Mouse (Mus musculus) naive thymus-derived CD4-positive, alpha-beta T cell, adult 5 months (primary cell): Measurements from ENCODE around the gene Hoxb5. TPM values are rescaled to one million over a fixed set of nuclear protein-coding genes. Genes with fewer than 3 reads are reported as not detected.

Source experiments
- polyA plus RNA-seq: library from polyadenylated mRNA; unstranded; fragments of 100-300 nt; shearing (Covaris generic); gene quantifications from one replicate; pipeline ENCODE4 v1.2.1, GENCODE M21; 2017

Hoxb5 gene
- polyA plus RNA-seq: not detected

DNA sequence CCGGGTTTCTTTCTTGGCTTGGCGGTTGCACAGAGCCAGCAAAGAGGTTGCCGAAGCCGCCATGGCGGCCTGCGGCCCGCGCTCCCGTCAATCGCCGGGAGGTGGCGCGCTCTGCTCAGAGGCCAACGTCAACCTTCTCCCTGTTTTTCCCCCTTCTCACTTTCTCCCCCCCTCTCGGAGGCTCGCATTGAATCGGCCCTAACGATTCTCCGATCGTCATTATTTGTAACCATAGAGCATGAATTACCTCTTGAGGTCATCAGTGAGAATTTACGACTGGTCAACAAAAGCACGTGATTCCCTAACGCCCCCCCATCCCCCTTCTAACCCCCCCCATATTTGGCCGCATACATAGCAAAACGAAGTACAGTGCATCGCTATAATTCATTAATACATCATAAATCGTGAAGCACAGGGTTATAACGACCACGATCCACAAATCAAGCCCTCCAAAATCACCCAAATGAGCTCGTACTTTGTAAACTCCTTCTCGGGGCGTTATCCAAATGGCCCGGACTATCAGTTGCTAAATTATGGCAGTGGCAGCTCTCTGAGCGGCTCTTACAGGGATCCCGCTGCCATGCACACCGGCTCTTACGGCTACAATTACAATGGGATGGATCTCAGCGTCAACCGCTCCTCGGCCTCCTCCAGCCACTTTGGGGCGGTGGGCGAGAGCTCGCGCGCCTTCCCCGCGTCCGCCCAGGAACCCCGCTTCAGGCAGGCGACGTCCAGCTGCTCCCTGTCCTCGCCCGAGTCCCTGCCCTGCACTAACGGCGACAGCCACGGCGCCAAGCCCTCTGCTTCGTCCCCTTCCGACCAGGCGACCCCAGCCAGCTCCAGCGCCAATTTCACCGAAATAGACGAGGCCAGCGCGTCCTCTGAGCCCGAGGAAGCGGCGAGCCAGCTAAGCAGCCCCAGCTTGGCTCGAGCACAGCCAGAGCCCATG, at the start of gene Hoxb5:
Hoxb5 (plus strand) TSS at position 186 of the 949 bp plus-strand sequence.

DNA sequence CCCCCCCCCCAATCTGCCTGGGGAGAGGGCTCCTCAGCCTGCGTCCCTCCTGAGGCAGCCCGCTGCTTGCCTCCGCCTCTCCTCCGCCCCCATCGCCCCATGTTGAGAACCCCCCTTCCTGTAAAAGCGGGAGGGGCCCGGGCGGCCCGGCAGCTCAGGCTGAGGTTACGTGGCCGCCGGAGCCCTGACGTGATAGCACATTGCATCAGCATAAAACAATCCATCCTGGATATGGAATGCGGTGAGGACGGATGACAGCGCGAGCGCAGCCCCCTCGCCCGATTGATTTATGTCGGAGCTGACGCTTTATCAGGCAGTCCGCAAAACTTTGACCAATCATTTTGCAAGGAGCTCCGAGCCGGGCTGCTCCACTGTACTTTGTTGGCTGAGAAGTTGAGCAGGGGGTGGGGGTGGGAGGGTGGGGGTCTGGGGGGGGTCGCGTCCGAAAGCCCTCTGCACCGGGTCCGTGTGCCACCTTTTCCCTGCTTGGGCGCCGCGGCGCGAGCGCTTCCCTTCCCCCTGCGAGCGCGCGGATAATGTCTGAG, 32.1 kb upstream of the Hoxb5 start, which contains the start of gene Hoxb9:
Hoxb9 (plus strand) TSS at position 462 of the 545 bp plus-strand sequence.

DNA sequence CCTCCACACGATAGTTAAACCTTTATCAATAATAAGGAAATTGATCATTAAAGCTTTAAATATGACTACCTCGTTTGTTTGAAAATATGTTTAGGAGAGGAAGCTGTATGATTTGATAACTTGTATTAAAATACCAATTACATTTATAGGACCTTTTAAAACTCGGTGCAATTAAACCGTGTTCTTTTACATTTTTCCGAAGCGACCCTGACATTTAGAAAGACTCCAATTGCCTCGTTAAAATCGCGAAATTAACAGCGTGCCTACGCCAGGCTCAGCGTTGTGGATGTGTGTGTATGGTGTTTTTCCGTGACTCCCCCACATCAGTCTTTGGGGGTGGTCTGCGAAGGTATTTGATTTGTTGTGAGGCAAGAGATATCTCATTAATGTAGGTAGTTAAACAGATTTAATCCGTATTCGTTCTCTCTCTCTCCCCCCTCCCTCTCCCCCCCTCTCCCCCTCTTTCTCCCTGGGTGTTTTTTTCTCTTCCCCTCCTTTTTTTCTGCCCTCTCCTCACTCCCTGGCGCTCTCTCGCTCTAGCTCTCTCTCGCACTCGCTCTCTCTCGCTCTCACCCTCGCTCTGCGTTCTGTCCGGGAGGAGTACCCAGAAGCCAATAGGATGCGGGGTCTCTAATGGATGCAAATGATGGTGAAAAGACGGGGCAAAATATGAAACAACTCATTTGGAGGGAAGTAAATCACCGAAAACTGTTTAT, 21.1 kb upstream of the Hoxb5 start, which contains the start of gene Hoxb8:
Hoxb8 (plus strand) TSS at position 51 of the 716 bp plus-strand sequence.

DNA sequence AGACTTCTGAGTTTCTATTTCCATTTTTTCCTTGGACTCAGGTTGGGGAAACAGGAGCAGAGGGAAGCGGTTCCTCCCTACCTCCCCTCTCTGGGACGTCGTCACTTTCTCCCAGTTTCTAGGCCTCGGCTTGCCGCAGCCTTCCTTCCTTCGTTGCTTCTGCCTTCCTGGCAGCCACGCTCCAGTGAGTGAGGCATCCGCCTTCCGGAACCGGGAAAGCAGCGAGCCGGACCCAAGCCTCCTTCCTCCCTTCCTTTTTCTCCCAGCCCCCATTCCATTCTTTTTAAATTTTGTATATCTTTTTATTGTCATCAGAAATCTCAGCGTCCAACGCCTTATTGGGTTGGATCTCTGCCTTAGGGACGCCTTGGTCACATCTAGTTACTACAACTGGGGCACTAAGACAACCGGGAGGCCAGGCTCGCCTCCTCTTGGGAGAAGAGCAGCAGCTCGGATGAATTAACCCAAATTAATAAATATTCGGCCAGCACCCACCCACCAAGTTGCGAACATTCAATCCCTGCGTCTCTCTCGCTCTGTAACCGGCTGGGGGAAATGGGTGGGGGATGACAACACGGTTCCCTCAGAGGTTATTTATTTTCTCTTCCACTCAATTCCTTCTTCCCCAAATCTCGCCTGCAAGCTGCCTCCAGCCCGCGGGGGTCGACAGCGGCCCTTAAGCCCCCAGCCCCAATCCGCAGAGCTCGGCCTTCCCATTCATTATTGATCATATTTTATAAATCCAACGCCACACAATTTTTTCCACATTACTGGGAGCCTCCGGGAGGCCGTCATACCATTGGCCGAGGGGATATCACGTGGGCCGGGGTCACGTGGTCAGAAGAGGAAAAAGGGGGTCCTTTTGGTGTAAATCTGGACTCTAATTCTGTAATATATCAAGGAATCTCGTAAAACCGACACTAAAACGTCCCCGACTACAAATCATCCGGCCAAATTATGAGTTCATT, 17.1 kb upstream of the Hoxb5 start, which contains the start of gene Hoxb7:
Hoxb7 (plus strand) TSS at position 853 of the 968 bp plus-strand sequence.

DNA sequence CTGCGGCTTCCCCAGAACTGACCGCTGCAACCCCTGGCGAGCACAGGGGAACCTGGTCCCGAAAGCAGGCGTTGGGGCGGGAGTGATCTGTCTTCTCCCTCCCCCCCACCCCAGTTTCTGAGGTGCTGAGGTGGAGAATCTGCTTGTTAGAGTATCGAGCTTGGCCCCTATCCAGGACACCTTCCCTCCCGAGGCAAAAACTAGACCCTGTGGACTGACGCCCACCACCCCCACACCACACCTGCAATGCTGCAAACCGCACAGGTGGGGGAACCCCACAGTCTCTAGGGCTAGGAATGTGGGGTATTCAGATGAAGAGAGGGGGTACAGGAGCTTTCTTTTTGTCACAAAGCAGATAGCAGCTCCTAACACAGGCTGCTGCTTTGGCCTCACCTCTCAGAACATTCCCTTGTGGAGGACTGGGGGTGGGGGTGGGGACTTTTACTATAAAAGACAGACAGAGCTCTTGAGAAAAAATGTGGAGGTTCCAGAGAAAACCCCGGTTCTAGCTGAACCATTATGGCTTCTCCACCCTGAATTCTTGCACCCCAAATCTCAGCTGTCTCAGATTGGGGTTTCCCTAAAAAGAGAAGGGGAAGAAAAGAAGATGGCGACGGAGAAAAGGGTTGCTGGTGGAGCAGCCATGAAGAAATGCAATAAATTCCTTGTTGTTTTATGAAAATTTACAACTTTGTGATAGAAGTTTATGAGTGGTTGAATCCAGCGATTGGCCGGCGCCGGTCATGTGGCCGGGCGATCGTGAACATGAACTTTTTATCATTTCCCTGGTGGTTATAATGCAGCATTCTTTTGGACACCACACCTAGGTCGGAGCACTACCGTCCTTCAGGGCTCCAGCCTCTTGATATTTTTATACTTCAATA, 11.2 kb upstream of the Hoxb5 start, which contains the start of gene Hoxb6:
Hoxb6 (plus strand) TSS at position 796 of the 884 bp plus-strand sequence.

DNA sequence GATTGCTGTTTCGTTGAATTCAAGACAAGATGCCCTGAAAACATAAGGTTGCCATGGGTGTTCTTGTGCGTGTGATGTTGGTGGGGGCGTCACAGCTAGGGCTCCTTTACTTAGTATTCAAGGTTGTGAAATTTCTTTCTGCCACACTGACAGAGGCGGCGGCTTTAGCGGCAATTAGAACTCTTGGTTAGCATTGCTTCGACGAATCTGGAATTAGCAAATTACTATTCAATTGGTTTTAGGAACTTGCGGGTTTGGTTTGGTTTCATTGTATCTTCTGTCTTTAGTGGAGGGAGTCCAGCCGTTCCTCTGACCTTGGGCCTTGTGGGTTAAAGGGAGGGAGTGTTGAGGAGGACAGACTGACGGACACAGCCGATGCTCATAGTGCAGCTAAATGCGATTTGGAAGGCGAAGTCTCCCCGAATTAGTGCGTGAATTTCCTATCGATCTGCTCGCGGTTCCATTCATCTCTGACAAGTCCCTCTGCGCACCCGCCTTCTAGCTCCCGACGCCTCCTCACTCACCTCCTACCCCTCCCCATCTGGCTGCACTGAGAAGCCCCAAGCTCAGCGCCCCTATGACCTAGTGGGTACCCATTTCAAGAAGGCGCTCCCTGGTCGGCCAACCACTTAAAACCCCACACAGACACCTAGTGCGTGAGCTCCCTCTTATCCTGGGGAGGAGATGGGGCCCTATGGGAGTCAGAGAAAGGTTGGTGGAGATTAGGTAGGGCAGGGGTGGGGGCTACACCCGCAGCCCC, 14.7 kb downstream of the Hoxb5 start, which contains the start of gene Hoxb4:
Hoxb4 (plus strand) TSS at position 660 of the 760 bp plus-strand sequence.

DNA sequence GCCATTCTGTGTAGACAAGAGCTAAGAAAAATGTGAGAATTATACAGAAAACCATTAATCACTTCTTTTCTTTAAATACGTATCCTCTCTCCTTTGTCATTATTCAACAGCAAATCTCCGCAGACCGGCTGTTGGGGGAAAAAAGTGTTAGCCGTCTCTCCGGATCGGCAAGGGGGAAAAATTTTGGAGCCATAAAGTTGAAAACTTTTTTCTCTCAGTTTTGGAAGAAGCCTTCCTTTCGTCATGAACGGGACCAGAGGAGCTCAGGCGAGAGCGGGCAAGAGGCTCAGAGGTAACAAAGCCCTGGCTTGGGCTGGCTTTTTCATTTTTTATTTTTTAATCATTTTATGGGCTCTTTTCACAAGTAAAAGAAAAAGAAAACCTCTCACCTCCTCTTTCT, 20.0 kb downstream of the Hoxb5 start, which contains the start of gene Hoxb3:
Hoxb3 (plus strand) TSS at position 173 of the 400 bp plus-strand sequence.

DNA sequence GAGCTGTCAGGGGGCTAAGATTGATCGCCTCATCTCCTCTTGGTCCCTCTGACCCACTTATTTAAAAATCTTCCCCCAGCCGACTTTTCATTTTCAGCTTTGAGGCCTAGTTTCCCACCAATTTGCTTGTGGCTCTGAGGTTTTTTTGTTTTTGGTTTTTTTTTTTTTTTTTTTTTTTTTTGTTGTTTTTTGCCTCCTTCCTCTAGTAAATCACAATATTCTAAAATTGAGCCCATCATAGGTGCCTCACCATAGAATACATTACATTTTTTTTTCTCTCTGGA, 47.1 kb downstream of the Hoxb5 start, which contains the start of gene Hoxb2:
Hoxb2 (plus strand) TSS at position 185 of the 284 bp plus-strand sequence.

Other genes starting within 250 kb of the Hoxb5 start
- 46.6 TPM for gene Ube2z, start 237.9 kb upstream of the Hoxb5 start, polyA plus RNA-seq
- 247 TPM for gene Atp5g1, start 227.7 kb upstream of the Hoxb5 start, polyA plus RNA-seq
- gene Calcoco2, start 191.4 kb upstream of the Hoxb5 start, polyA plus RNA-seq: not detected
- gene Ttll6, start 169.6 kb upstream of the Hoxb5 start, polyA plus RNA-seq: not detected
- gene Hoxb13, start 109.0 kb upstream of the Hoxb5 start, polyA plus RNA-seq: not detected
- gene Hoxb9, start 31.9 kb upstream of the Hoxb5 start, polyA plus RNA-seq: not detected
- gene Hoxb8, start 21.4 kb upstream of the Hoxb5 start, polyA plus RNA-seq: not detected
- not detected for gene Hoxb7, start 16.7 kb upstream of the Hoxb5 start, polyA plus RNA-seq
- not detected for gene Hoxb6, start 10.9 kb upstream of the Hoxb5 start, polyA plus RNA-seq
- 0.22 TPM for gene Hoxb4, start 14.9 kb downstream of the Hoxb5 start, polyA plus RNA-seq
- gene Hoxb3, start 20.0 kb downstream of the Hoxb5 start, polyA plus RNA-seq: not detected
- not detected for gene Hoxb2, start 47.2 kb downstream of the Hoxb5 start, polyA plus RNA-seq
- gene Hoxb1, start 62.4 kb downstream of the Hoxb5 start, polyA plus RNA-seq: not detected
- 742 TPM for gene Skap1, start 161.3 kb downstream of the Hoxb5 start, polyA plus RNA-seq